Mouse (Mus musculus) thymus, adult 2 months (tissue): ENCODE results near the gene Adprm.

Experiments used
- CTCF ChIP-seq: fragments of 200-500 bp; IDR thresholded peaks from 2 replicates; pipeline ENCODE4 v1.5.1; 2012; ENCODE audit warnings: mild to moderate bottlenecking, control low read depth, low read length, moderate library complexity, borderline replicate concordance; ENCODE audit not compliant: control insufficient read depth, poor library complexity, insufficient read depth; ENCODE audit errors: extremely low read depth
- POLR2A ChIP-seq: fragments of 200-500 bp; IDR thresholded peaks from 2 replicates; pipeline ENCODE4 v1.6.1; 2012; ENCODE audit warnings: mild to moderate bottlenecking, low read length, control low read depth, moderate library complexity; ENCODE audit not compliant: control insufficient read depth, poor library complexity, insufficient read depth; ENCODE audit errors: extremely low read depth

DNA sequence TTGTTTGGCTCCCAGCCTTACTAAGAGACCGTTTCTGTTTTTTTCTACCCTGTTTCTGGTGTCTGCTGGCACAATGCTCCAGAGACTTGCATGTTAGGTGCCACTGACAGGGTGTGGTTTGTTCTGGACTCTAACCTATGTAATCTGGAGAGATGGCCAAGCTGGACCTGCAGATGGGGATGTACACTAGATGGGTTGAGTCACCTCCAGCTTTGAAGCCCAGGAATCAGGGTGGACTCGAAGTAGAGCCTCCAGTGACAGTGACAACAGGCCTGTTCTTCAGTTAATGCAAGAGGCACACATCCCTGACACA, 20.8 kb downstream of the Adprm start:
- TF ChIP-seq POLR2A (no peak), CTCF (no peak)
